Mouse (Mus musculus): ENCODE measurements around the gene Zranb1. TPM values are rescaled to one million over a fixed set of nuclear protein-coding genes. Genes with fewer than 3 reads are reported as not detected.

Zranb1 gene
- total and polyA plus RNA-seq, 3 experiments, result 11.3 to 17.6 (median 11.6) TPM

DNA sequence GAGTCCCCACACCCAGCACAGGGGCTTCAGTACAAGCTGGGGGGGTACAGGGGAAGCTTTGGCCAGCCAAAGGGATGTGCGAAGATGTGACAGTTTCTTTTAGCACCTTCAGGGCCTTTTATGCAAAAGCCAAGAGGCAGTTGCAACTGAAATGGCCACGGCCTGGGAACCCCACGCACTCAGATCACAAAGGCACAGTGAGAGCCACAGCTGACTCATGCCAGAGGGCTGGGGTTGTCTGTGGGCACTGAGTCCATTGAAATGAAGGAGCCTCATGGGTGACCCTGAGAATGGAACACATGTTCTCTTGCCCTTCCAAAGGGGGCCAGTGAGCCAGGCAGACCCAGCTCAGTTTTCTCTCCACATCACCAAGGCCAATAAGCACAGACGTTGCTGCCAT is 77.7 kb downstream of the Zranb1 start:
- no peak for DNase-seq (ENCODE audit: extremely low read depth)
- Histone ChIP-seq H3K4me1 (ENCODE audit: control insufficient read depth in 1 of 2, insufficient read depth in 2 of 2) (peaks cover 22 to 25% of the 10 kb centered on the region in 2 experiments), H3K9ac (ENCODE audit: insufficient read depth, low read depth) (no peak overlapping the region), H3K27me3 (replicated peaks) (peaks cover 27% of the 10 kb centered on the region), H3K4me3 (replicated peaks in 1 of 3; ENCODE audit: low read depth in 2 of 3, low read length in 2 of 3, poor library complexity in 1 of 3) (no peak overlapping the region), H3K36me3 (replicated peaks in 1 of 2; ENCODE audit: control insufficient read depth in 1 of 2, insufficient read depth in 1 of 2, low read length in 1 of 2) (no peaks in the 10 kb centered on the region), H3K27ac (ENCODE audit: insufficient read depth, low read depth) (no peak overlapping the region), H3K79me2 (replicated peaks; ENCODE audit: control insufficient read depth, extremely low read depth, insufficient read depth, poor library complexity, severe bottlenecking) (no peaks in the 10 kb centered on the region), H3K4me2 (ENCODE audit: insufficient read depth, low read depth, poor library complexity, severe bottlenecking) (no peak overlapping the region), H3K9me3 (replicated peaks; ENCODE audit: low read length) (no peaks in the 10 kb centered on the region)
- TF ChIP-seq EP300 (IDR thresholded peaks at IDR 0.05; ENCODE audit: low read length) (no peak), CHD2 (IDR thresholded peaks at IDR 0.05; ENCODE audit: low read length) (no peak), CTCF (conservative IDR thresholded peaks at IDR 0.05 in 1 of 2, IDR thresholded peaks at IDR 0.05 in 1 of 2; ENCODE audit: low read depth in 2 of 2, low read length in 2 of 2) (no peak), ZNF384 (IDR thresholded peaks at IDR 0.05; ENCODE audit: low read depth, low read length) (no peak), USF2 (conservative IDR thresholded peaks at IDR 0.05; ENCODE audit: low read depth, low read length) (no peak), UBTF (IDR thresholded peaks at IDR 0.05; ENCODE audit: low read depth, low read length) (no peak), ELF1 (IDR thresholded peaks at IDR 0.05; ENCODE audit: low read depth, low read length) (no peak)
- dilution Hi-C loops (cut with MboI; ENCODE audit: extremely low pct_ligation_motif_present, extremely low pct_unique_long_range_greater_than_20kb, low sequenced_read_pairs), result no loop called here
- in situ Hi-C loops (cut with MboI; ENCODE audit: low pct_ligation_motif_present, low pct_unique_long_range_greater_than_20kb, low sequenced_read_pairs), result no loop called here

DNA sequence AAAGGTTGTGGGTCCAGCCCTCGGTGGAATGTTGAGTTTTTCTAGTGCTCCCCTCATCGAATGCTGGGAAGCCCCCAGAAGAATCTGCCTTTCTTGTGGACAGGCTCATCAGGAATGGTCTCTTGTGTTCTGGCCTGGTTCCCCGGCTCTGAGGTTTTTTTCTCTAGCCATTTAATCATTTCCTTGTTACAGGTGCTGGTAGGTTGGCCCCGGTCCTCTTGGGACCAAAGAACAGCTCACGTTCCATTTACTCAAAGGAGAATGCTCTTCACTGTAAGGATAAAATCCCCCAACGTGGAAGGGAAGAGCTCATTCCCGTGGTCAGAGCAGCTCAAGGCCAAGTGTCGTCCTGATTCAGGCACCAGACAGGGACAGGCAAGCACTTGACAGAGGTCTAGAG is 78.7 kb downstream of the Zranb1 start:
- Histone ChIP-seq H3K4me2 (ENCODE audit: insufficient read depth, low read depth, poor library complexity, severe bottlenecking) (no peak overlapping the region), H3K9me3 (replicated peaks; ENCODE audit: low read length) (no peaks in the 10 kb centered on the region), H3K4me3 (replicated peaks in 1 of 3; ENCODE audit: low read depth in 2 of 3, low read length in 2 of 3, poor library complexity in 1 of 3) (no peak overlapping the region), H3K9ac (ENCODE audit: insufficient read depth, low read depth) (no peak overlapping the region), H3K36me3 (replicated peaks in 1 of 2; ENCODE audit: control insufficient read depth in 1 of 2, insufficient read depth in 1 of 2, low read length in 1 of 2) (no peaks in the 10 kb centered on the region), H3K27ac (ENCODE audit: insufficient read depth, low read depth) (no peak overlapping the region), H3K79me2 (replicated peaks; ENCODE audit: control insufficient read depth, extremely low read depth, insufficient read depth, poor library complexity, severe bottlenecking) (no peaks in the 10 kb centered on the region), H3K4me1 (ENCODE audit: control insufficient read depth in 1 of 2, insufficient read depth in 2 of 2) (peaks cover 18 to 22% of the 10 kb centered on the region in 2 experiments), H3K27me3 (replicated peaks) (peaks cover 36% of the 10 kb centered on the region)
- DNase-seq (ENCODE audit: extremely low read depth), result no peak
- in situ Hi-C loops (cut with MboI; ENCODE audit: low pct_ligation_motif_present, low pct_unique_long_range_greater_than_20kb, low sequenced_read_pairs) (no loop called here), dilution Hi-C loops (cut with MboI; ENCODE audit: extremely low pct_ligation_motif_present, extremely low pct_unique_long_range_greater_than_20kb, low sequenced_read_pairs) (no loop called here)
- TF ChIP-seq CTCF (conservative IDR thresholded peaks at IDR 0.05 in 1 of 2, IDR thresholded peaks at IDR 0.05 in 1 of 2; ENCODE audit: low read depth in 2 of 2, low read length in 2 of 2) (no peak), MAFK (IDR thresholded peaks at IDR 0.05; ENCODE audit: insufficient replicate concordance, low read length) (no peak), E2F4 (IDR thresholded peaks at IDR 0.05; ENCODE audit: insufficient replicate concordance, low read depth, low read length) (no peak), UBTF (IDR thresholded peaks at IDR 0.05; ENCODE audit: low read depth, low read length) (no peak), RCOR1 (conservative IDR thresholded peaks at IDR 0.05; ENCODE audit: low read depth, low read length) (no peak), ZNF384 (IDR thresholded peaks at IDR 0.05; ENCODE audit: low read depth, low read length) (no peak), SMC3 (IDR thresholded peaks at IDR 0.05; ENCODE audit: low read depth, low read length) (no peak), IRF4 (IDR thresholded peaks at IDR 0.05; ENCODE audit: low read depth, low read length) (no peak), ELF1 (IDR thresholded peaks at IDR 0.05; ENCODE audit: low read depth, low read length) (no peak), MYC (IDR thresholded peaks at IDR 0.05; ENCODE audit: low read depth, low read length) (no peak), CHD2 (IDR thresholded peaks at IDR 0.05; ENCODE audit: low read length) (no peak), ZKSCAN1 (IDR thresholded peaks at IDR 0.05; ENCODE audit: borderline replicate concordance, low read depth, low read length) (no peak), PAX5 (IDR thresholded peaks at IDR 0.05; ENCODE audit: low read length) (no peak), NELFE (IDR thresholded peaks at IDR 0.05; ENCODE audit: low read depth, low read length) (no peak), MXI1 (IDR thresholded peaks at IDR 0.05; ENCODE audit: low read depth, low read length) (no peak)
